Mouse (Mus musculus) layer of hippocampus, adult 11-12 months (tissue): ENCODE results near the gene Ppm1h.

ENCODE experiments used
- DNase-seq: peaks from one replicate; pipeline ENCODE4 v3.0.0; 2022; ENCODE audit warnings: low spot score

The Ppm1h gene

GRCm38 (mm10) chr10:122815094-122815493 lies 136.5 kb downstream of the Ppm1h start:
- DNase-seq: peak; percentile 63

GRCm38 (mm10) chr10:122817741-122818140 lies 139.2 kb downstream of the Ppm1h start:
- DNase-seq: no peak

GRCm38 (mm10) chr10:122819808-122820207 lies 141.2 kb downstream of the Ppm1h start:
- no peak for DNase-seq

DNA sequence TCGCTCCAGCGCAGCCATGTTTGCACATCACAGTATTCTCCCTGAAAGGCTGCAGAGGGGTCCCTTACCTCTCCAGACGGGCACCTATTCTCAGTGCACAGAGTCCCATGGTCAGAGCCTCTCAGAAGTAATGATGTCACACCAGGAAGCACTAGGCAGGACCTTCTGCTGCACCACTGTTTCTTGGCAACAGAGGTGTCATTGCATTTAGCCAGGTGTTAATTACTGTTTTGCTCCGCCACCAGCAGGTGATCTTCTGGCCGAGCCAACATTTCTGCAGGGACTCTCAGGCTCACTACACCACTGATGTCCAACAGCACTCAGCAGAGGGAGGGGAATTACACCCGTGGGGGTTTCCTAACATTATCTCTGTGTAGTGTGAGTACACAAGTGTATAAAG lies 143.0 kb downstream of the Ppm1h start:
- no peak for DNase-seq

DNA sequence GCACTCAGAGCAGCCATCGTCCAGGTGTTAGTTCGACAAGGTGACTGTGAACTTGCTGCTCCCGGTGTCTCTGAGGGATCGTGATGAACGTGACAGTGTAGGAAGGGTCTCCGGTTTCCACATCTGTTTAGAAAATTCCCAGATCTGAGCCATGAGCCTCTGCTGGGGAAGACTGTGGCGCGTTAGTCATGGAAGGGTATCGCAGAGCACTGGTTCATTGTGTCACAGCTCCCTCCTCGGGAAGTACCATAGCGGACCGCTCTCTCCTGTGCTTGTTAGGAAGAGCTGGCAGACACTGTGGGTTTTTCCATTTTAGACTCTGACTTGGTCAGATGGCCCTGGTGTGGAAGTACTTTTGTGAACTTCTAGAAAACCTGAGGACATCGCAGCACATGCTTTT lies 145.1 kb downstream of the Ppm1h start:
- DNase-seq: no peak

DNA sequence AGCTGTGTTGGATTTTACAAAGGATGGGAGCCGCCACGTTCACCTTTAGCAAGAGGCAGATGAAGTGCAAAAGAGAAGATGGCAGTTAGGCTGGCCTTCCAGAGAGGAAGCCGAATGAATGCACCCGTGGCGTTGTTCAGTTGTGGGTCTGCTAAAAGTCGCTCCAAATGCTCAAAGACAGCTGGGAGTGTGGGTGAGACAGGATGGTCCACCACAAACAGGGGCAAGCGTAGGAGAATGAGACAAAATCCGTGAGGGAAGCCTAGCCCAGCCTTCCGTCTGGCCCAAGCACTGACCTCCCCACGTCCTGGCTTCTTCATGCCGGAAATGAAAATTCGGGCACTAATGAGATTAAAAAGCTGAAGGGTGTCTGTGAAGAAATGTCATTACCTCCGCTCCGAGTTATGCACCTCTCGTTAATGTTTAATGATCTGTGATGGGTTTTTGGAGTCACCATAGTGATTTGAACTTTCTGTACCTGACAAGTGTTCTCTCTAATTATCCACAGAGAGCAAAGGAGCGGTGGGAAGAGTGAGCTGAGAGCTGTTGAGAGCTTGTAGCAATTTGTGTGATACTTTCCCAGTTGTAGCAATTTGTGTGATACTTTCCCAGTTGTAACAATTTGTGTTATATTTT lies 148.3 kb downstream of the Ppm1h start:
- no peak for DNase-seq

DNA sequence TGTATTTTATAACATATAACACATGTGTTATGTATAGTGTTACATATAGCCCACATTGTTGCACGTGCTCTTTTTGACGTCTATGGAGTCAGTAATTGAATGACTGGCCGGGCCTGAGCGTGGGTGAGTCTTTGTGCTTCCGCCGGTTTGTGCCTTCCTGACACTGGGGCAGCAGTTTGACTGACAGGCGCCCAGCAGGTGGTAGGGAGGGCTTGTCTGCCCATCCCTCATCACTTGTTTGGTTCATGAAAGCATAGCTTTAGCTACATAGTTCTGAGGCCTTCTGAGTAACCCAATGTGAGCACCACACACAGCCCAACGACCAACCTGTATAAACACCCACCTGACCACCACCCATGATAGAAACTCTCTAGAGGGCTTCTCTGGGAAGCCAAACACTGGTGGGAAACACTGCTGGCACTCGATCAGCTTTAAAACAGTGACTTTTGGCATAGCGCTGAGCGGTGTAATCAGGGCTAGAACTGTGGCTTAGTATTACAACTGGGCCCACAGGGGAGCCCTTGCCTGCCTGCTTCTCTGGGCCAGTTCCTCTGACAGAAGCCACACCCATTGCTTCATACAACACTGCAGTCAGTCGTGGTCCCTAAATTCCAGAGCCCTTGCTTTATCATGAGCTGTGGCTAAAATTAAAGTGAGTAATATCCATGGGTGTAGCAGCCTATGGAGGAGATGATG lies 149.3 kb downstream of the Ppm1h start:
- DNase-seq: no peak

DNA sequence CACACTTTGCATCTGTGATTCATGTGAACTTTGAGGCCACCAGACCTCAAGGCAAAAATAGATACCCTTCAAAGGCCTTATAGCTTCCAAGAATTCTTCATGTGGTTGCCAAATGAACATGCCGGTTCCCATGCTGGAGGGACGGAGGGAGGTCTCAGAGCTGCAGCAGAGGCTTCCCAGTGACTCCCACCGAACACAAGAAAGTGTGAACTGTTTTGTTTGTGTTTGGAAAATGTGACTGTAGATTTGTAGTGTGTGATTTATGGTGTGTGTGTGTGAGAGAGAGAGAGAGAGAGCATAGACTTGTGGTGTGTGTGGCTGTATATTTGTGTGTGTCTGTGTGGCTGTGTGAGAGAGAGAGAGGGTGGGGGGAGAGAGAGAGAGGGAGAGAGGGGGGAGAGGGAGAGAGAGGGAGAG lies 151.2 kb downstream of the Ppm1h start:
- no peak for DNase-seq

GRCm38 (mm10) chr10:122830638-122831037 lies 152.1 kb downstream of the Ppm1h start:
- DNase-seq: no peak

DNA sequence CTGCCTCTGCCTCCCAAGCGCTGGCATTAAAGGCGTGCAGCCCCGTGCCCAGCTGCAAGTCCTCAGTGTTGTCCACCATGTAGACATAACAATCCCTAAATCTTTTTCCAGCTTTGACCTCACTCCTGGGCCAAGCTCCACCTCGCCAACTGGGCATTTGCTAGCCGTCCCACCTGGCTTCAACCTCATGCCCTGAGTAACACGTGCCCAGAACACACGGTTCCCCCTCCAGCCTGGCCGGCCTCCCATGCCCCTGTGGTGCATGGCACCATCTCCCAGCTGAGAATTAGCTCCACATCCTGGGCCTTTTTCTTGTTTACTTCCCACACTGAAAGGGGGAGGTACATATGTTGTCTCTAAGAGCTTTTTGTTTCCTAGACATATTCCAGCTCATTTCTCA lies 163.5 kb downstream of the Ppm1h start:
- no peak for DNase-seq

DNA sequence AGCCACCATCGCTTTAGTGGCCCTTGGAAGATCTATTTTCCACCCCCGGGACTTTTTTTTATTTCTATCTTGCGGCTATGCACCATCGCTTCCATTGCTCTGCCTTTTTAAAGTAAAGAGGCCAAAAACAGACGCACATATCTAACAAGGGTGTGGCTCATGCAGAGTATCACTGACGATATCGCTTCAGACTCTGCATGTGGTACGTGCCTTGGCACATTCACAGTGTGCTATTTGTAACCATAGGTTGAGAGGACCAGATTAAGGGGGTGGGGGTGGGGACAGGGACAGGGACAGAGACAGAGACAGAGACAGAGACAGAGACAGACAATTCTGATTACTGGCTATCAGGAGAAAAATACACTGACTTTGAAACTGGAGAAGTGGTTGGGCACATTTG lies 164.4 kb downstream of the Ppm1h start:
- no peak for DNase-seq

DNA sequence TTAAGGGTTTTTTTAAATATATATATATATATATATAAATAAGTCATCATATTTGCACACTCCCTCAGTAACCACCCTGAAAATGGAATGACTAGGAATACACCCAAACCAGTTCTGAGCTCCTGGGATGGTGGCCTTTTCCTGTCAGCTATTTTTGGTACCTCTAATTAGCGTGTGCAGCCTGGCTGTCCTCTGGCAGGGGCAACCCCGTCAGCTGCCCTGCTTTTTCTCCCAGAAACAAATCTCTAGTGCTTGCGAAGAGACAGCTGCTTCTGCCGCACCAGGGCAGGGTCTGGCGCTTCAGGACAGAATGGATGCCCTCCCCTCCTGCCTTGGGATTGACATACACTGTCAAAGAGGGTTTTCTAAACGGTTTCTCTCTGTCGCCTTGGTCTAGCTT lies 166.9 kb downstream of the Ppm1h start:
- no peak for DNase-seq

GRCm38 (mm10) chr10:122846476-122846875 lies 167.9 kb downstream of the Ppm1h start:
- no peak for DNase-seq

DNA sequence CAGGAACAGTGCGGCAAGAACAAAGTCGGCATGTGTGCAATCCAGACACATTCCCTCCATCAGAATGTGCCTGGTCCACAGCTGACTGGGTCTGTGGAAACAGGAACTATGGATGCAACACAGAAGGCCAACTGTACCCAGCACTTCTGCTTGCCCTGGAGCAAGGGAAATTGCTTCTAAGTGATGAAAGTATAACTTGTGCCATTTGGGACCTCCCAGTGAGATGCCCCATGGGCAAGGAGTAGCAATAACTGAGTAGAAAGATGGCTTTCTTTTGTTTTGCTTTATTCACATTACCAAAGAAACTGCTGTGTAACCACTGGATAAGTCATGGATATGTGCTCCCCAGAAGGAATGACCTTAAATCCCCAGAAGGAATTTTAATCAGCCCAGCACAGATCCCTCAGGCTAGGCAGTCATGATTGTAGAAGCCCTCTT lies 169.5 kb downstream of the Ppm1h start:
- DNase-seq: no peak

GRCm38 (mm10) chr10:122851267-122852160 lies 173.0 kb downstream of the Ppm1h start:
- DNase-seq: no peak

- no peak for DNase-seq
Observed at GRCm38 (mm10) chr10:122854571-122854970, 176.0 kb downstream of the Ppm1h start.

- no peak for DNase-seq
Observed at GRCm38 (mm10) chr10:122855149-122855548, 176.6 kb downstream of the Ppm1h start.

DNA sequence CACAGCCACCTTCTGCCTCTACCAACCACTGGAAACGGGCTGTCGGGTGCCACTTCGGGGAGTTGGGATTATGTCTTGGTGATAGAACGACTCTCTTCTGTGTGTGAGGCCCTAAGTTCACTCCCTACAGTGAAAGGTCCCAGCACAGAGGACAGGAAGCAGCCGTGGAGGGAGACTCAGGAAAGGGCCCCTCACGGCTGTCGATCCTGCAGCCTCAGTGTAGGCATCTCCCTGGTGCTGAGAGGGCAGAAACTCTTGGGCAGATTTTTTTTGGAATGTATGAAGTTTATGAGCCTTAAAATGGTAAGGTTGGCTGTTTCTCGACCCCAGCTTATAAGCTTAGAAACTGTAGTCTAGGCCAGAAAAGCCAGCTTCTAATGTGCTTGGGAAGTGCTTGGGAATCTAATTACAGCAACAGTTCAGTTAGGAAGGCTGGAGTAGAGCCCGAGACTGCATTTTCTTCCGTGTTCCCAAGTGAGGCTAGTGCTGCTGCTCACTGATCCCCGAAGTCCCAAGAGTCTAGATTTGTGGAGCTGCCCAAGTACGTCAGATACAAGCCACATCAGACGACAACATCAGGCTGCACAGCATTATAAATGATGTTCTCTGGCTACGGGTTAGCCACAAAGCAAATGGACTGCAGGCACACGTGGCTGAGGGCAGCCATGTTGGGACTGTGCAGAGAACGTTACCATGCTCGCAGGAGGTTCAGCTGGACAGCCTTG lies 177.6 kb downstream of the Ppm1h start:
- DNase-seq: no peak

DNA sequence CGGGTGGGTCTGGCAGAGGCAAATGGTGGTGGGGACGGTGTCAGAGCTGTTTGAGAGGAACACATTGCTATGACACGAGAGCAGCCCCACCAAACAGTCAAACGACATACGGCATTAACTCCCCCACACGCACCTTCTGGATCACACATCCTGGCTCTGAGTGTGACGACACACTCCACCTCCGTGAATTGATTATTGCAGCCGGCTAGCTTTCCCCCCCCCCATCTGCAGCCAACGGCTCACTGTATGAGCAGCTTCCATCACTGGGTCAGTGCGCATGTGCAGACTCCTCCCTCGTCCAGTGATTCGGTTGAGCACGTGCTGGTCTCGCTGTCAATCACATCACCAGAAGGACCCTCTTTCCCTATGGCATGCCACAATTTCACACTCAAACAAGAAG lies 178.6 kb downstream of the Ppm1h start:
- DNase-seq: peak; percentile 67

DNA sequence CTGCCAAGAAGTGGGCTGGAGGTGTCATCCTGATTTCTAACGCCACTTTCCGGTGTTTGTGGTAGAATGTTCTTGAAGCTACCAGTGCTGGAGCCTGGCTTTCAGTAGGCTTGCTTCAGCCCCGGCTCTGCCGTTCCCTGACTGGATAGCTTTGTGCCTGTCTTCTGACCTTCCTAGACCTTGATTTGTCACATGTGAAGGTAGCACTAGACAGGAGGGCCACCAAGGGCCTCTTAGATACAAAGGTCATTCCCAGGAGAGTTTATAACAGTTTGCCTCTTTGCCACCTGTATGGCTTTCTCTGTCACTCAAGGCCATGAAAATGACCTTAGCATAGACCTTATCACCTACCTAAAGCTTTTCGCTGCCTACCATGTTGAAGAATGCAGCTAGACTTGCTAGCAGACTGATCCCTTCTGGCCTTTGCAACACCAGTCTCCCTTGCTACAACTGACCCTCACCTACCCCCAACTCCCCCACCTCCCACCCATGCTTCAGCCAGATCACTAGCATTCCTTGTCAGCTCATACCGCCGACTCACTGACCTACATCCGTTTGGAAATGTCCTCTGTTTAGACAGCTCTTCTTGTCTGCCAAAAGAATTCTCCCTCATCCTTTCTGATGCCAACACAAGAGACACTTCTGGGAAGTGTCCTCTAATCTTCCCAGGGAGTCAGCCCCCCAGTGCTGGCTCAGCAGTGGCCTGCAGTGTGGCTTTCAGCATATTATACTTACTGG lies 180.5 kb downstream of the Ppm1h start:
- no peak for DNase-seq

DNA sequence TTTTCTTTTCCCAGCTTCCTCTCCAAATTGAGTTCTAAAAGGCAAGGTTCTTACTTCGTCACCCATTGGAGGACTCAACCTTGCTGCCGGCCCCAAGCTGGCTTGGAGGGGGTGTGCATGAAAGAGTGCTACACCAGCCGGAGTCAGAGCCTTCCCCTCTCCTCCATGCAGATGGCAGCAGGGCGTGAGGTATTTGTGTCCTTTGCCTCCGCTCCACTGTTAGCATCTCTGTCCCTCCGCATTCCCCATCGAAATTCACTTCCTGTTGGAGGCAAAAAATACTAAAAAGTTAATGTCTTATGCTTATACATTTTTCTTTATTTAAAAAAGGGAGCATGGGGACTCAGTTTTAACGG lies 181.1 kb downstream of the Ppm1h start:
- DNase-seq: no peak

GRCm38 (mm10) chr10:122860076-122860475 lies 181.5 kb downstream of the Ppm1h start:
- no peak for DNase-seq
